Mouse (Mus musculus): ENCODE measurements around the gene Tbx6. TPM values are rescaled to one million over a fixed set of nuclear protein-coding genes. Genes with fewer than 3 reads are reported as not detected.
A peak's percentile ranks its signal among the peaks of the same experiment; 100 is the strongest.

Gene Tbx6
- 0.36 and 0.47 TPM in 2 replicates for polyA plus RNA-seq (2014; fragmentation: Nextera tagmentation; extraction: Ambion mirVana)

DNA sequence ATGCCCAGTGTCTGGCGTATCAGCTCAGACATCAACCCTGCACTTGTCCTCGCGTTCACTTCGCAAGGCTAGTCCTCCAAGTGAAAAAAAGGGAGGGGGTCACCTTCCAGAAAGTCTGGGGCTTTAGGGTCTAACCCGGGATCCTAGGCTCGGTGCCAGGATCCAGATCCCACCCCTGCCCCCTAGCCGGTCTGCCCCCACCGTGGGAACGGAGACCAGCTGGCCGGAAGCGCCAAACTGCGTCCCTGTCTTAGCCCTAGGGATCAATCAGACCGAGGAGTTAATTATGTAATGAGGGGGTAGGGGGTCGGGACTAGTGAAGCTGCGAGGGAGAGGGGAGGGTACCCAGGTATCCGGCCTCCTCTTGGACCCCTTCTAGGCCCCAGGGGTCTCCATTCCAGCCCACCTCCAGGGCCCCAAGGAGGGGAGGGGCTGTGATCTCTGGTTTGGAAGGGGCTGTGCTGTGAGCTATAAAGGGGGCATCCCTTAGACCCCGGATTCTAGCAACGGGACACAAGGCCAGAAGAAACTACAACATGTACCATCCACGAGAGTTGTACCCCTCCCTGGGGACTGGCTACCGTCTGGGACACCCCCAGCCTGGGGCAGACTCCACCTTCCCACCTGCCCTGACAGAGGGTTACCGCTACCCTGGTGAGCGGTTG, at the start of gene Tbx6:
Gene Tbx6, plus strand, starts transcription at position 513 of the 665 bp plus-strand sequence.
- Histone ChIP-seq H3K4me3 (ENCODE audit: low read depth, low read length) (peak within 1 kb of the TSS; percentile 43), H3K27me3 (replicated peaks; ENCODE audit: control insufficient read depth, insufficient read depth, low read length) (no peaks in the 10 kb centered on the region), H3K36me3 (ENCODE audit: control insufficient read depth, insufficient read depth, low read length) (peaks cover 32% of the 10 kb centered on the region), H3K9ac (ENCODE audit: low read length) (peak within 1 kb of the TSS; percentile 50), H3K4me1 (replicated peaks; ENCODE audit: control insufficient read depth, insufficient read depth, low read length) (peaks cover 32% of the 10 kb centered on the region), H3K9me3 (ENCODE audit: control insufficient read depth, low read length) (no peaks in the 10 kb centered on the region), H3K4me2 (ENCODE audit: low read length) (peak within 1 kb of the TSS; percentile 91), H3K27ac (ENCODE audit: low read depth) (peak within 1 kb of the TSS; percentile 51)
- DNase-seq (ENCODE audit: low spot score) (no peak), ATAC-seq (replicated peaks; ENCODE audit: low FRiP score, low TSS enrichment, low read depth) (0 out of 2 replicates have a peak, but pooled peaks have one; percentile 3)
- WGBS: 4% methylated on average over 22 of the region's 22 CpGs

- H3K4me3 ChIP-seq (ENCODE audit: low read depth, low read length): no peak overlapping the region
- H3K9ac ChIP-seq (ENCODE audit: low read length): no peak overlapping the region
- no peaks in the 10 kb centered on the region for H3K27me3 ChIP-seq (replicated peaks; ENCODE audit: control insufficient read depth, insufficient read depth, low read length)
- no peaks in the 10 kb centered on the region for H3K36me3 ChIP-seq (ENCODE audit: control insufficient read depth, insufficient read depth, low read length)
- WGBS: 75% methylated on average over 8 of the region's 8 CpGs
- H3K4me2 ChIP-seq (ENCODE audit: low read length): no peak overlapping the region
- H3K9me3 ChIP-seq (ENCODE audit: control insufficient read depth, low read length): no peaks in the 10 kb centered on the region
- no peaks in the 10 kb centered on the region for H3K4me1 ChIP-seq (replicated peaks; ENCODE audit: control insufficient read depth, insufficient read depth, low read length)
- DNase-seq (ENCODE audit: low spot score) (no peak), ATAC-seq (replicated peaks; ENCODE audit: low FRiP score, low TSS enrichment, low read depth) (no peak)
- H3K27ac ChIP-seq (ENCODE audit: low read depth): no peak overlapping the region
These were observed 45.2 kb upstream of the Tbx6 start for GRCm38 (mm10) chr7:126736122-126736521.

- Histone ChIP-seq H3K36me3 (ENCODE audit: control insufficient read depth, insufficient read depth, low read length) (no peaks in the 10 kb centered on the region), H3K9me3 (ENCODE audit: control insufficient read depth, low read length) (no peaks in the 10 kb centered on the region), H3K9ac (ENCODE audit: low read length) (no peak overlapping the region), H3K27me3 (replicated peaks; ENCODE audit: control insufficient read depth, insufficient read depth, low read length) (no peaks in the 10 kb centered on the region), H3K4me3 (ENCODE audit: low read depth, low read length) (no peak overlapping the region), H3K4me2 (ENCODE audit: low read length) (no peak overlapping the region), H3K4me1 (replicated peaks; ENCODE audit: control insufficient read depth, insufficient read depth, low read length) (no peaks in the 10 kb centered on the region), H3K27ac (ENCODE audit: low read depth) (no peak overlapping the region)
- WGBS: 83% methylated on average over 17 of the region's 17 CpGs
- DNase-seq (ENCODE audit: low spot score) (no peak), ATAC-seq (replicated peaks; ENCODE audit: low FRiP score, low TSS enrichment, low read depth) (no peak)
These were observed 41.7 kb upstream of the Tbx6 start for GRCm38 (mm10) chr7:126739551-126739950.

GRCm38 (mm10) chr7:126740132-126740735, 41.0 kb upstream of the Tbx6 start:
- Histone ChIP-seq H3K4me2 (ENCODE audit: low read length) (no peak overlapping the region), H3K36me3 (ENCODE audit: control insufficient read depth, insufficient read depth, low read length) (no peaks in the 10 kb centered on the region), H3K9ac (ENCODE audit: low read length) (no peak overlapping the region), H3K9me3 (ENCODE audit: control insufficient read depth, low read length) (no peaks in the 10 kb centered on the region), H3K27me3 (replicated peaks; ENCODE audit: control insufficient read depth, insufficient read depth, low read length) (no peaks in the 10 kb centered on the region), H3K4me1 (replicated peaks; ENCODE audit: control insufficient read depth, insufficient read depth, low read length) (no peaks in the 10 kb centered on the region), H3K4me3 (ENCODE audit: low read depth, low read length) (no peak overlapping the region), H3K27ac (ENCODE audit: low read depth) (no peak overlapping the region)
- ATAC-seq (replicated peaks; ENCODE audit: low FRiP score, low TSS enrichment, low read depth): no peak
- WGBS: 81% methylated on average over 13 of the region's 13 CpGs
- no peak for DNase-seq (ENCODE audit: low spot score)

- ATAC-seq (replicated peaks; ENCODE audit: low FRiP score, low TSS enrichment, low read depth) (no peak), DNase-seq (ENCODE audit: low spot score) (no peak)
- H3K27me3 ChIP-seq (replicated peaks; ENCODE audit: control insufficient read depth, insufficient read depth, low read length): no peaks in the 10 kb centered on the region
- no peaks in the 10 kb centered on the region for H3K9me3 ChIP-seq (ENCODE audit: control insufficient read depth, low read length)
- no peak overlapping the region for H3K27ac ChIP-seq (ENCODE audit: low read depth)
- H3K4me1 ChIP-seq (replicated peaks; ENCODE audit: control insufficient read depth, insufficient read depth, low read length): no peaks in the 10 kb centered on the region
- H3K4me2 ChIP-seq (ENCODE audit: low read length): no peak overlapping the region
- no peaks in the 10 kb centered on the region for H3K36me3 ChIP-seq (ENCODE audit: control insufficient read depth, insufficient read depth, low read length)
- WGBS: 69% methylated on average over 5 of the region's 5 CpGs
- no peak overlapping the region for H3K9ac ChIP-seq (ENCODE audit: low read length)
- no peak overlapping the region for H3K4me3 ChIP-seq (ENCODE audit: low read depth, low read length)
These were observed 40.3 kb upstream of the Tbx6 start for GRCm38 (mm10) chr7:126740977-126741376.

GRCm38 (mm10) chr7:126741452-126741851, 39.8 kb upstream of the Tbx6 start:
- H3K4me1 ChIP-seq (replicated peaks; ENCODE audit: control insufficient read depth, insufficient read depth, low read length): no peaks in the 10 kb centered on the region
- no peak for DNase-seq (ENCODE audit: low spot score)
- no peak overlapping the region for H3K4me3 ChIP-seq (ENCODE audit: low read depth, low read length)
- H3K27me3 ChIP-seq (replicated peaks; ENCODE audit: control insufficient read depth, insufficient read depth, low read length): no peaks in the 10 kb centered on the region
- H3K9ac ChIP-seq (ENCODE audit: low read length): no peak overlapping the region
- 88% methylated on average over 5 of the region's 5 CpGs for WGBS
- no peaks in the 10 kb centered on the region for H3K9me3 ChIP-seq (ENCODE audit: control insufficient read depth, low read length)
- no peak overlapping the region for H3K4me2 ChIP-seq (ENCODE audit: low read length)
- no peak overlapping the region for H3K27ac ChIP-seq (ENCODE audit: low read depth)
- no peaks in the 10 kb centered on the region for H3K36me3 ChIP-seq (ENCODE audit: control insufficient read depth, insufficient read depth, low read length)
- ATAC-seq (replicated peaks; ENCODE audit: low FRiP score, low TSS enrichment, low read depth): no peak; the same call in 1 of the 2 replicates

GRCm38 (mm10) chr7:126741964-126742482, 39.3 kb upstream of the Tbx6 start:
- ATAC-seq (replicated peaks; ENCODE audit: low FRiP score, low TSS enrichment, low read depth) (no peak), DNase-seq (ENCODE audit: low spot score) (no peak)
- 89% methylated on average over 13 of the region's 13 CpGs for WGBS
- Histone ChIP-seq H3K4me1 (replicated peaks; ENCODE audit: control insufficient read depth, insufficient read depth, low read length) (no peaks in the 10 kb centered on the region), H3K36me3 (ENCODE audit: control insufficient read depth, insufficient read depth, low read length) (no peaks in the 10 kb centered on the region), H3K27ac (ENCODE audit: low read depth) (no peak overlapping the region), H3K4me2 (ENCODE audit: low read length) (no peak overlapping the region), H3K9ac (ENCODE audit: low read length) (no peak overlapping the region), H3K4me3 (ENCODE audit: low read depth, low read length) (no peak overlapping the region), H3K9me3 (ENCODE audit: control insufficient read depth, low read length) (no peaks in the 10 kb centered on the region), H3K27me3 (replicated peaks; ENCODE audit: control insufficient read depth, insufficient read depth, low read length) (no peaks in the 10 kb centered on the region)

- H3K4me3 ChIP-seq (ENCODE audit: low read depth, low read length): no peak overlapping the region
- H3K4me1 ChIP-seq (replicated peaks; ENCODE audit: control insufficient read depth, insufficient read depth, low read length): no peaks in the 10 kb centered on the region
- WGBS: 90% methylated on average over 12 of the region's 12 CpGs
- H3K4me2 ChIP-seq (ENCODE audit: low read length): no peak overlapping the region
- no peak overlapping the region for H3K9ac ChIP-seq (ENCODE audit: low read length)
- H3K9me3 ChIP-seq (ENCODE audit: control insufficient read depth, low read length): no peaks in the 10 kb centered on the region
- ATAC-seq (replicated peaks; ENCODE audit: low FRiP score, low TSS enrichment, low read depth) (no peak), DNase-seq (ENCODE audit: low spot score) (peak; percentile 47)
- H3K27ac ChIP-seq (ENCODE audit: low read depth): no peak overlapping the region
- H3K27me3 ChIP-seq (replicated peaks; ENCODE audit: control insufficient read depth, insufficient read depth, low read length): no peaks in the 10 kb centered on the region
- H3K36me3 ChIP-seq (ENCODE audit: control insufficient read depth, insufficient read depth, low read length): no peaks in the 10 kb centered on the region
These were observed 35.2 kb upstream of the Tbx6 start for GRCm38 (mm10) chr7:126746066-126746465.
